Mouse (Mus musculus): Measurements from ENCODE around the gene Rnf8.
"Not testable (repeated sequence)": the region's sequence is repeated elsewhere in the genome, so short reads cannot be mapped to it uniquely, and the experiment has no call there.

Gene Rnf8

GRCm38 (mm10) chr17:29614115-29615023 lies at the start of gene Rnf8, which contains the start of gene Gm28043:
Gene Rnf8, plus strand, starts transcription at chr17:29614790.
Gene Gm28043, plus strand, starts transcription at chr17:29614876.
- in situ Hi-C loops (cut with MboI; ENCODE audit: low sequenced_read_pairs), result no loop called here

- in situ Hi-C loops (cut with MboI; ENCODE audit: low sequenced_read_pairs), result no loop called here
These were observed 49.1 kb upstream of the Rnf8 start for GRCm38 (mm10) chr17:29565521-29565920.

- in situ Hi-C loops (cut with MboI; ENCODE audit: low sequenced_read_pairs), result no loop called here
These were observed 46.2 kb upstream of the Rnf8 start for GRCm38 (mm10) chr17:29568435-29568834.

GRCm38 (mm10) chr17:29569831-29570230 lies 44.8 kb upstream of the Rnf8 start:
- in situ Hi-C loops (cut with MboI; ENCODE audit: low sequenced_read_pairs), result no loop called here

GRCm38 (mm10) chr17:29579579-29580126 lies 34.9 kb upstream of the Rnf8 start:
- in situ Hi-C loops (cut with MboI; ENCODE audit: low sequenced_read_pairs), result no loop called here

- in situ Hi-C loops (cut with MboI; ENCODE audit: low sequenced_read_pairs), result no loop called here
These were observed 31.0 kb upstream of the Rnf8 start for GRCm38 (mm10) chr17:29583569-29583968.

GRCm38 (mm10) chr17:29584306-29584705 lies 30.3 kb upstream of the Rnf8 start:
- in situ Hi-C loops (cut with MboI; ENCODE audit: low sequenced_read_pairs), result no loop called here

GRCm38 (mm10) chr17:29584737-29585136 lies 29.9 kb upstream of the Rnf8 start:
- in situ Hi-C loops (cut with MboI; ENCODE audit: low sequenced_read_pairs), result no loop called here

GRCm38 (mm10) chr17:29585446-29585845 lies 29.1 kb upstream of the Rnf8 start:
- in situ Hi-C loops (cut with MboI; ENCODE audit: low sequenced_read_pairs), result no loop called here

GRCm38 (mm10) chr17:29586921-29587320 lies 27.7 kb upstream of the Rnf8 start:
- in situ Hi-C loops (cut with MboI; ENCODE audit: low sequenced_read_pairs), result no loop called here

- in situ Hi-C loops (cut with MboI; ENCODE audit: low sequenced_read_pairs), result no loop called here
These were observed 25.2 kb upstream of the Rnf8 start for GRCm38 (mm10) chr17:29589221-29589898.

- in situ Hi-C loops (cut with MboI; ENCODE audit: low sequenced_read_pairs), result no loop called here
These were observed 18.5 kb upstream of the Rnf8 start for GRCm38 (mm10) chr17:29595891-29596770.

GRCm38 (mm10) chr17:29596771-29597132 lies 17.8 kb upstream of the Rnf8 start:
- in situ Hi-C loops (cut with MboI; ENCODE audit: low sequenced_read_pairs), result no loop called here

- in situ Hi-C loops (cut with MboI; ENCODE audit: low sequenced_read_pairs), result no loop called here
These were observed 15.5 kb upstream of the Rnf8 start for GRCm38 (mm10) chr17:29599051-29599450.

GRCm38 (mm10) chr17:29599537-29599936 lies 15.1 kb upstream of the Rnf8 start:
- in situ Hi-C loops (cut with MboI; ENCODE audit: low sequenced_read_pairs), result no loop called here

- in situ Hi-C loops (cut with MboI; ENCODE audit: low sequenced_read_pairs), result no loop called here
These were observed 13.2 kb upstream of the Rnf8 start for GRCm38 (mm10) chr17:29601391-29601790.

- in situ Hi-C loops (cut with MboI; ENCODE audit: low sequenced_read_pairs), result no loop called here
These were observed 11.3 kb upstream of the Rnf8 start for GRCm38 (mm10) chr17:29603283-29603682.

- in situ Hi-C loops (cut with MboI; ENCODE audit: low sequenced_read_pairs), result not testable (repeated sequence)
These were observed 1.1 kb upstream of the Rnf8 start for GRCm38 (mm10) chr17:29613453-29613852.

GRCm38 (mm10) chr17:29615024-29615551 lies 498 bp downstream of the Rnf8 start:
- in situ Hi-C loops (cut with MboI; ENCODE audit: low sequenced_read_pairs), result no loop called here

GRCm38 (mm10) chr17:29615616-29616015 lies 1.0 kb downstream of the Rnf8 start:
- in situ Hi-C loops (cut with MboI; ENCODE audit: low sequenced_read_pairs), result no loop called here

Data from CH12F3 (cell line).